Mouse (Mus musculus) thymus, adult 2 months (tissue): ENCODE data around the gene Flnb.

ENCODE experiments used
- CTCF ChIP-seq: fragments of 200-500 bp; IDR thresholded peaks from 2 replicates; pipeline ENCODE4 v1.5.1; 2012; ENCODE audit warnings: mild to moderate bottlenecking, control low read depth, low read length, moderate library complexity, borderline replicate concordance; ENCODE audit not compliant: control insufficient read depth, poor library complexity, insufficient read depth; ENCODE audit errors: extremely low read depth
- POLR2A ChIP-seq: fragments of 200-500 bp; IDR thresholded peaks from 2 replicates; pipeline ENCODE4 v1.6.1; 2012; ENCODE audit warnings: mild to moderate bottlenecking, low read length, control low read depth, moderate library complexity; ENCODE audit not compliant: control insufficient read depth, poor library complexity, insufficient read depth; ENCODE audit errors: extremely low read depth

- TF ChIP-seq POLR2A (no peak), CTCF (no peak)
Observed at GRCm38 (mm10) chr14:7986913-7987312, 169.2 kb downstream of the Flnb start.
